Mouse (Mus musculus): ENCODE measurements at regions not wholly inside any gene's neighbourhood (a gene's known extent, or its start where the extent isn't known, plus 50 kb on each side); places are given as distances from the start of the nearest gene placed in this dataset.

DNA sequence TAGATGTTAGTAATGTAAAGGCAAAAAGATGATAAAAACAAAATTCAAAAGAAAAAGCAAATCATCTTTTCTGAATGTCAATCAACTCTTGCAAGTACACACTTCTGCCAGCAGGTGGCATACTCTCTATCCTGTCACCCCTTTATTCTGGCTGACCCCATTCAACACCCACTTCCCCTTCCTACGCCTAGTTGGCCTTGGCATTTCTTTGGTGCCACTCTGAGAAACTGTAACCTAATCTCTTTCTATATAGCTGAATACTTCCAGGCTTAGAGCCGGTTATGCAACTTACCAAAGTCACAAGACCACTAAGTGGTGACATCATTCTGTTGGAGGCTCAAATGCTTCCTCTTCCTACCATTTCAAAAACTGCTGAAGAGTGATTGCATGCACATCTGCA, 165.2 kb upstream of the Pex5l start:
- peak; percentile 77 for TF ChIP-seq CTCF (IDR thresholded peaks at IDR 0.05)
- TF ChIP-seq POLR2A (IDR thresholded peaks at IDR 0.05; ENCODE audit: insufficient read depth, low read depth, low read length): no peak
- no peak for TF ChIP-seq EP300 (IDR thresholded peaks at IDR 0.05; ENCODE audit: insufficient read depth, low read depth, low read length)
